ENCODE assay signal across 8 mouse cellular contexts in genomic region chr10:62486618-62487415, GRCm38 (mm10). TPM values are rescaled to one million over a fixed set of nuclear protein-coding genes. Genes with fewer than 3 reads are reported as not detected.
DNase-seq lines count a peak whose midpoint lies in the region; ATAC-seq and TF ChIP-seq lines count a peak whose summit lies in the region.

Vps26a (minus strand) TSS chr10:62486805.

- POLR2A ChIA-PET in Patski (lab: Charles Lee), result no interaction called here

- in situ Hi-C loops in Patski (cut with MboI; ENCODE audit: low pct_unique_long_range_greater_than_20kb), result no loop called here

- ATAC-seq in Patski, result peak; percentile 80
- ATAC-seq in hindbrain, embryonic 13.5 days (ENCODE audit: low FRiP score), result peak; percentile 92

- H3K36me3 ChIP-seq in hindbrain, embryonic 13.5 days, result no peaks in the 10 kb centered on the region

- H3K9me3 ChIP-seq in hindbrain, embryonic 13.5 days, result no peaks in the 10 kb centered on the region

- H3K27ac ChIP-seq in hindbrain, embryonic 13.5 days, result peak within 1 kb of the TSS; percentile 89

- TF ChIP-seq CTCF in Patski (IDR thresholded peaks at IDR 0.05), result no peak

- WGBS in hindbrain, embryonic 13.5 days, result under 1% methylated on average over 50 of the region's 59 CpGs

- CTCF ChIA-PET in Patski (lab: Charles Lee), result interaction anchor here (1.0 to 2.3 kb wide), 2 partner anchors 15 to 17 kb away, joined by 3 to 8 read pairs; no protein-coding TSS in a partner anchor

- H3K4me2 ChIP-seq in hindbrain, embryonic 13.5 days, result peak within 1 kb of the TSS; percentile 80

- H3K4me3 ChIP-seq in hindbrain, embryonic 13.5 days, result peak within 1 kb of the TSS; percentile 78

- H3K4me1 ChIP-seq in hindbrain, embryonic 13.5 days (replicated peaks), result peaks cover 28% of the 10 kb centered on the region

- peaks cover 4% of the 10 kb centered on the region for H3K27me3 ChIP-seq in Patski
- H3K27me3 ChIP-seq in hindbrain, embryonic 13.5 days, result 0 out of 2 replicates have a peak, but pooled peaks cover 3% of the 10 kb centered on the region

- peak; percentile 98 for DNase-seq in Patski (ENCODE audit: low read depth, low spot score)
- peak; percentile 99 for DNase-seq in cerebellum, postnatal 14 days
- DNase-seq in frontal cortex, postnatal 14 days (ENCODE audit: low spot score in 2 of 2), result peak; percentile 98
- DNase-seq in layer of hippocampus, postnatal 25 days (ENCODE audit: extremely low spot score in 1 of 2, low spot score in 1 of 2), result peak; percentile 87 to 91
- peak; percentile 99 for DNase-seq in lung, postnatal 25 days (ENCODE audit: low spot score)
- peak; percentile 99 for DNase-seq in retina, embryonic 14.5 days (ENCODE audit: low spot score)
- peak; percentile 98 for DNase-seq in thymus, postnatal 4 days

- H3K9ac ChIP-seq in hindbrain, embryonic 13.5 days, result peak within 1 kb of the TSS; percentile 85

RNA-seq across cellular contexts. Expression of gene Vps26a, which starts in this region (rescaled TPM):
- polyA plus RNA-seq in Patski (2021), result 81.6 TPM
- polyA plus RNA-seq in hindbrain, embryonic 13.5 days (2015; fragmentation: Nextera tagmentation; extraction: Ambion mirVana), result 65.1 and 65.4 TPM in 2 replicates
- 10 to 100 TPM; 41.0 to 45.9 TPM for total RNA-seq in layer of hippocampus, postnatal 25 days (2021)

Comparison
In these comparisons a context has a peak if more than half of its experiments do, and no peak if none do; other contexts are left out.
1. Peak in every context shown above with its lines: DNase-seq, ATAC-seq, H3K4me3 ChIP-seq and H3K27ac ChIP-seq.